Mouse (Mus musculus) erythroblast, embryonic 14.5 days (primary cell): Measurements from ENCODE around the gene Diaph2.

Experiments used
- GATA1 ChIP-seq: IDR thresholded peaks from 2 replicates; pipeline ENCODE4 v1.6.1; 2012; ENCODE audit warnings: low read length, inconsistent platforms, mixed read lengths
- TAL1 ChIP-seq: IDR thresholded peaks from 3 replicates; pipeline ENCODE4 v1.6.1; 2012; ENCODE audit warnings: low read length, inconsistent platforms, mixed read lengths

DNA sequence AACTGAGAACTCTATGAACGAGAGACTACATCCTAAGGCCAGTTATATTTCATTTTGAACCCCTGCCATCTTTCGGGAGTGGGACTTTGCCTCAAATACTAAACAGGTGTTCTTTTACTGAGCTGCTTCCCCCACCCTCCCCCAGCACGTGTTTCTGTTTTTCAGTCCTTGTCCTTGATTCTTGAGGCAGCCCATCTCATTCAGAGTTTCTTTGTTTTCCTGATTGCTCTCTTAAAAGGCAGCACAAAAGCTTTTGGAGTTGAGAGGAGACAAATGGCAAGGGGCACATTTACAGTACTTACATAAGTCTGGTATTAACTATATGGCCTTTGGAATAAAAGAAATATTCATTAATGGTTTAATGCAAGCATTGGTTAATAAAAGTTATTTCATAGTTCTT, 24.9 kb downstream of the Diaph2 start:
- TF ChIP-seq TAL1 (no peak), GATA1 (no peak)
